Mouse (Mus musculus) natural killer cell, adult 2 months (primary cell): ENCODE results near the gene Gm20388.

Experiments
- DNase-seq, 2 experiments: peaks; one replicate each; pipeline ENCODE4 v3.0.0; 2022; ENCODE audit warnings: low spot score in 2 of 2

Gm20388 gene

GRCm38 (mm10) chr8:122527937-122528336 is 2617.3 kb downstream of the Gm20388 start:
- no peak for DNase-seq

DNA sequence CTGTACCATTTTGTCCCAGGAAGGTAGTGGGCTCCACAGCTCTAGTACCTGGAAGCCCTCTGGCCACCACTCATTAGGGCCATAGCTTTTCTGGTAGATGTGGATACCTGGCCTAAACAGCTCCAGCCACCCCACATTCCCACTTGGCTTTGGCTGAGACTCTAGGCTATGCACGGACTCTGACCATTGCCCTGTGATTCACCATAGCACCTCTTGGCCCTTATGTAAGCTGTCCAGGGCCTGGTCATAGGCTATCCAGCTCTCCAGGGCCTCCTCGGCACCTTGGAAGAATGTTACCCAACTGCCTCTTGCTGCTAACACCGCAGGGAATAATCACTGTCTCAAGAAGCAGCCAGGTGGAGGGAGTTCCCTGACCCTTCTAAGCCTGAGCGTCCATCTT is 2618.5 kb downstream of the Gm20388 start:
- DNase-seq, result no peak

GRCm38 (mm10) chr8:122531312-122531711 is 2620.7 kb downstream of the Gm20388 start:
- no peak for DNase-seq

DNA sequence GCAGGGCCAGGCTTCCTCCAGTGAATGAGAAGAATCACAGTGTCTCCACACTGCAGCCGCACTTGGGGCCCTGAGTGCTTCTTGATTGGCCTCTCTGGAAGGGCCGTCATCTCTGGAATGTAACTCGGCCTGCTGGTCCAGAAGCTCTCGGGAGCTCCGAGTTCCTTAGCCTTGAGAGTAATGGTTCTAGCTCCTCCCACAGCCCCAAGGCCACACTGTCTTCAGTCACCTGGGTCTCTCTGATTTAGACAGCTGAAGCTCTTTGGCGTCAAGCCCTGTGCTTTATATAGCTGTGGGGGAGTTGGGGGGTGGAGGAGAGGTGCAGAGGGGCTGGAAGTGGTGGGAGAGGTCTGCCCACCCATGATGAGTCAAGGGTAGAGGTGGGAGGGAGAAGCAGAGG is 2626.4 kb downstream of the Gm20388 start:
- no peak for DNase-seq

DNA sequence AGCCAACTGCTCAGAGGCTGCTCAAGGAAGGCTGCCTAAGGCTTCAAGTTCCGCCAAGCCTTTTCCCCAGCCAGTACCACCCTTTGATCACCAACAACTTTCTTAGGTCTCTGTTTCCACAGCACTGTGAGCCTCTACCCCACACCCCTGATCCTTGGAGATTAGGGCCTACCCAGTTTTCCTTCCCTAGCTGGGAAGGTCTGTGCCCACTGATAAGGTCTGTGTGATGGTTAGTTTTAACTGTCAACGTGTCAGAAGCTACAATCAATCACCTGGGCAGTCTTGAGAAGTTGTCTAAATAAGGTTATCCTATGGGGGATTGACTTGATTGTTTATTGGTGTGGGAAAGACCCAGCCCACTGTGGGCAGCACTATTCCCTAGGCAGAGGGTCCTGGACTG is 2627.2 kb downstream of the Gm20388 start:
- DNase-seq, result no peak

GRCm38 (mm10) chr8:122538310-122539076 is 2627.9 kb downstream of the Gm20388 start:
- no peak for DNase-seq

DNA sequence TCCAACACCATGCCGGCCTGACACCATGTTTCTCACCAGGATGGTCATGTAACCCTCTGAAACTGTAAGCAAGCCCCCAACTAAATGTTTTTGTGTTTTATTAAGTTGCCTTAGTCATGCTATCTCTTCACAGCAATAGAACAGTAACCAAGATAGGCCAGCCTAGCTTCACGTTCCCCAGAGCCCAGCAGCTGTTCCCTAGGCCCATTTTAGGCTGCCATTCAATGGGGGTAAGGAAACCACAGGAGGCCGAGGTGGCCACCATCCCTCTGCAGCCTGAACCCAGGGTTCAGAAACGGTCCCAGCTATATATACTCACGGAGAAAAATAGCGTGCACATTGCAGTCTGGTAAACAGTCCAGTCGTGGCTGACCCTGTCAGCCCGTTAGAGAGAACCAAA is 2633.5 kb downstream of the Gm20388 start:
- DNase-seq, result no peak

GRCm38 (mm10) chr8:122546066-122546755 is 2635.6 kb downstream of the Gm20388 start:
- DNase-seq, result no peak

- DNase-seq, result no peak
These were observed 2636.3 kb downstream of the Gm20388 start for GRCm38 (mm10) chr8:122546811-122547453.

- peak; percentile 77 to 86 for DNase-seq
These were observed 2637.2 kb downstream of the Gm20388 start for GRCm38 (mm10) chr8:122547815-122548214.

- no peak for DNase-seq
These were observed 2637.7 kb downstream of the Gm20388 start for GRCm38 (mm10) chr8:122548331-122548730.

DNA sequence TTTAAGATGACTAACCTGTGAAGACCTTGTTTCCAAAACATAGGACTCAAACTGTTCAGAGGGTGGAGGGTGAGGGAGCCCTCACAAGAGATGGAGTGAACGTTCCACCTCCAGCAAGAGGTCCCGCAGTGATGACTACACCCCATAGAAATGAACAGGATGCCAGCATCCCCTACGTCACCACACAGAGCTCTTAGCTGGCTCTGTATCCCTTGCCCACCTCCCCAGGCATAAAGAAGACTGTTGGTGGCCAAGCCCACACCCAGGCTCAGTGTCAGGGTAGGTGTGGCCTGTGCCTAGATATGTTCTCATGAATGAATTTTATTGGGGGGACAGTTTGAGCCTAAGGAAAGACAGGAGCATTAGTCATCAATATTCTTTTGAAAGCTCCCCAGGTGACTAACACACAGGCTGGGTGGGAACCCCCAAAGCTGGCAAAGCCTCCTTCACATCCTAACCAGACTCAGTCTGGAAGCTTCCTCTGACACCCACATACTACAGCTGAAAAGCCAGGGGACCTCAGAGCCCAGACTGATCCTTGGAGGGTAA is 2638.3 kb downstream of the Gm20388 start:
- no peak for DNase-seq

GRCm38 (mm10) chr8:122550234-122550994 is 2639.8 kb downstream of the Gm20388 start:
- DNase-seq, result peak in 1 of 2 experiments; percentile 37

DNA sequence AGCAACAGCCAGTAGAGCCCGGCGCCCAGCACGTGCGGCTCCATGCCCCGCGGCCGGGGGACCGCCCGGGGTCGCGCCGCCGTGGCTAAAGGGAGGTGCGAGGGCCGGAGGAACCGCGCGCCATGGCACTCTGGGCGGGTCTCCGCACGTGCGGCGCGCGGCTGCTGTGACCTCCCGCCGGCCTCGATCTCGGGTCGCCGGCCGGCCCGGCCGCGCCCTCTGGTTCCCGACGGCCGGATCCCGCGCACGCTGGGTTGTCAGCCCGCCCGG is 2640.3 kb downstream of the Gm20388 start:
- DNase-seq, result no peak

GRCm38 (mm10) chr8:122551265-122552051 is 2640.8 kb downstream of the Gm20388 start, which contains the start of gene Piezo1:
Gene Piezo1, minus strand, starts transcription at chr8:122551329.
- peak; percentile 93 to 95 for DNase-seq

GRCm38 (mm10) chr8:122554786-122555185 is 2644.1 kb downstream of the Gm20388 start:
- no peak for DNase-seq

- DNase-seq, result peak; percentile 71 to 78
These were observed 2645.7 kb downstream of the Gm20388 start for GRCm38 (mm10) chr8:122556030-122557009.

- no peak for DNase-seq
These were observed 2646.8 kb downstream of the Gm20388 start for GRCm38 (mm10) chr8:122557248-122558038.
